Mouse (Mus musculus) E14TG2a.4 (cell line): ENCODE data around the gene Btbd17.

Source experiments
- CTCF ChIP-seq: conservative IDR thresholded peaks from 2 replicates; pipeline ENCODE4 v1.5.1; 2014; ENCODE audit warnings: low read length
- POU5F1 ChIP-seq: IDR thresholded peaks from 2 replicates; pipeline ENCODE4 v1.6.1; 2014; ENCODE audit warnings: low read length, borderline replicate concordance

DNA sequence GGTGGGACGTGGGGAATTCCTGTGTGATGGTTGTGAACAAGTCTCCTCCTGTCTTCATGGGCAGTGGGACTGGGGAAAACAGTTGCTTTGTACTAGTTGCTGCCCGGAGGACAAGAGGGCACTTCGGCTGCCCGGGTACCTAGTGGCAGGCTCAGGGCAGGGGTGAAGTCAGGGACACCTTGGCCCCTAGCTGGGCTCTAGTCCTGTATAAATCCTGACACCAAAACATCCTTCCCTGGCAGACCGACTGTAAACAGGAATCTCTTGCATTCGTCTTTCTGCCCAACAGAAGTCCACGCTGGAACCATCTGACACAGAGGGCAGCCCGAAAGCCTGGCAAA is 34.7 kb upstream of the Btbd17 start:
- TF ChIP-seq CTCF (no peak), POU5F1 (no peak)
